Mouse (Mus musculus): ENCODE measurements around the gene Adamts12.

Adamts12 gene

DNA sequence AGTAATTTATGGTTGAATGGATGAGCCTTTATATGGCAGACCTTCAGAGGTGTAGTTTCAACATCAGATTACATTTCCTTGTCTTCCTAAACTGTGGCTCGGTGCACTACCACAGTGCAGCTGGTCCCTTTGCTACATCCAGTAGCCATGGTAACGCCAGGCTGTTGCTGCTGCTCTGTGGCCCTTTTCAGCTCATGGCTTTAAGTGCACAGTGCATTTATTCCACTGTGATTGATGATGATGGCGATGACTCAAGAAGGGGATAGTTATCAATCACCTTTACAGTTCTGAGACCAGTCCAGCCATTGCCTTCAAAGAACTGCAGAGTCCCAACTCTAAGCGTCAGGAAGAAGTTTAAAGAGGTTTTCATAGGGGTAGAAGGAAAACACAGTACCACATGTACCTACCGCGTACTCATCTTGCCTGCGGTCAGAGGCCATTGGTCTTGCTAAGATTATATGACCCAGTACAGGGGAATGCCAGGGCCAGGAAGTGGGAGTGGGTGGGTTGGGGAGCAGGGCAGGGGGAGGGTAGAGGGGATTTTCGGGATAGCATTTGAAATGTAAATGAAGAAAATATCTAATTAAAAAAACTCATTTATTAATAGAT lies 18.5 kb downstream of the Adamts12 start:
- DNase-seq, result no peak

DNA sequence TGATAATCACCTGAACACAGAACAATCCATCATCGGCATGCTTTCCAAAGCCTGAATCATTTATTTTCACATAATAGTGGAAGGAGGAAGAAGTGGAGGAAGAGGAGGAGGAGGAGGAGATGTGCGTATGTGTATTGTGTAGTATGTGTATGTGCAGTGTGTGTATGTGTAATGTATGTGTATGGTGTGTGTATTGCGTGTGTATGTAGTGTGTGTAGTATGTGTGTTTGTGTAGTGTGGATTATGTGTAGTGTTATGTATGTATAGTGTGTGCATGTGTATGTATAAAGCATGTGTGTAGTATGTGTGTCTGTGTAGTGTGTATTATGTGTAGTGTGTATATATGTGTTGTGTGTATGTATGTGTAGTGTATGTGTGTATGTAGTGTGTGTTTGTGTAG lies 19.1 kb downstream of the Adamts12 start:
- no peak for DNase-seq

DNA sequence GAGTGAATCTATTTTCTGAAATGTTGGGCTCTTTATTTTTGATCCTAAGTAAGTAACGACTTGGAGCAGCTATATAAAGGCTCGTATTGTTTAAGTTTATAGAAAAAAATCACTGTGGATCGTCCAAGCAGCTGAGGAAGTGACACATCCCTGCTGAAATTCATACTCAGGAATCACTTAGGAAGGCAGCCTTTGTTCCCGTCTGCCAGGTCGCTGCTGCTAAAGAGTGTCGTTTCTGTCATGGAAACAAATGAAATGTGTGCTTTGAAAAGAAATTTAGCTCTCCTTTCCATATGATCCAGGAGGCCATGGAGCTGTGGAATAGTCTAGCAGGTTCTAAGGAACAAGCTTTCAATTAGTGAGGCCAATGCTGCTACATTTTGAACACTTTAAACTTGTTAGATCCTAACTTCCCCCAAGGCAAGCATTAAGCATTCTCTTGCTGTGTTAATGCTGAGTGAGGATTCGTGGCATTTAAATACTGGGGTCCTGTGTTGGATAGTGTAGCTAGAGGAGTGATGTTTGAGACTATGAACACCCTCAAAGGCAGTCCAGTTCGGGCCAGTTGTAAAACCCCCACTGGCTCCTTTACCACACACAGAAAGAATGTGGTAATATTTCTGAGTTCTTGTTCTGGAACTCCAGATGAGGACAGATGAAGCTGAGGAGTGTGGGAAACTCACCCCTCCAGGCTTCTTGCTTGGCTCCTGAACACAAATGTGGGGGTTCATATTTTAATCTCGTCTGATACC lies 19.8 kb downstream of the Adamts12 start:
- DNase-seq, result no peak

DNA sequence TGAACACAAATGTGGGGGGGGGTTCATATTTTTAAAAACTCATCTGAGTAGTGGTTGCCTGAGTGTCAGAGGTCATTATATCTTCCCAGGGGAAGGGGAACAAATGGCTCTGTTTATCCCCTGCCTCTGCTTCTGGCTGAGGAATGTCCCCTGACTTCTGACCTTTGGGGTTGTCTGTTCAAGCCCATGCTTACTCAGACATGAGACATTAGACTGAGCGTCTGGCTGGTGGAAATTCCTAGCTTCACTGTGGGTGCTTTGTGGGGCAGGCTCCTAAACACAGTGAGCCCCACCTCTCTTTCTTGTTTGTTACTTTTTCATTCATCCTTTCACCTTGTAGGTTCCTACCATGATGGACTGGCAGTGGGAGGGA lies 20.4 kb downstream of the Adamts12 start:
- DNase-seq, result no peak

DNA sequence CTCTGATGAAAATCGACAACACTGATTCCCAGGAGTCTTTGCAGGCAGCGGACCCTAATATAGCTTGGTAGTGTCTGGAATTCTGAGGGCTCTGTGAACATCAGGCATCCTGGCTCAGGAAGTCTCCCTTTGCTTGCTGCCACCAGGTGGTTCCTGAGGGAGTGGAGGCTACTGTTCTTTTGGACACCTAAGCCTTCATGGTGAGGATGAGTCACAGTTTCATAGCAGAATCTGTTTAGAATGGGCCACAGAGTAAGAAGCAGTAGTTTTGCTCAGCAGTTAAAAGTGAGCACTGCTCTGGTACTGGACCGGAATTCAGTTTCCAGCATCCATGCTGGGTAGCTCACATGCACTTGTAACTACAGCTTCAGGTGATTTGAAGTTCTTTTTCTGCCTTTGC lies 24.9 kb downstream of the Adamts12 start:
- DNase-seq, result no peak

DNA sequence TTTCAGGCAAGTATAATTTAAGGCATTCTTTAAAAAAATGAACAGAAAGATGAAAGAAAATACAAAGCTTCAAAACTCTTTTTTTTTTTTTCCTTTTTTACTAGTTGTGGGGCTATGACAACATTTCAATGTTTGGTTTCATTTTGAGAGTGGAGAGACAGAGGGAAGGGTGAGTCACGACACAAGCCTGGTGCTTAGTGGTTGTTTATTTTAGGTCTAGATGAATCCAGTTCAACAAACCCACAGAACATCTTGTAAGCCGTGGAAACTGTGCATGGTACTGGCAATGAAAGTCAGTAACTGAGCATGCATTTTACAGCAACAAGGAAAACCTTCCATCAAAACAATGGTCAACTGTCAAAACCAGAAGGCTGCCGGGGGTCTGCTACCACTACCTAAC lies 31.0 kb downstream of the Adamts12 start:
- no peak for DNase-seq

DNA sequence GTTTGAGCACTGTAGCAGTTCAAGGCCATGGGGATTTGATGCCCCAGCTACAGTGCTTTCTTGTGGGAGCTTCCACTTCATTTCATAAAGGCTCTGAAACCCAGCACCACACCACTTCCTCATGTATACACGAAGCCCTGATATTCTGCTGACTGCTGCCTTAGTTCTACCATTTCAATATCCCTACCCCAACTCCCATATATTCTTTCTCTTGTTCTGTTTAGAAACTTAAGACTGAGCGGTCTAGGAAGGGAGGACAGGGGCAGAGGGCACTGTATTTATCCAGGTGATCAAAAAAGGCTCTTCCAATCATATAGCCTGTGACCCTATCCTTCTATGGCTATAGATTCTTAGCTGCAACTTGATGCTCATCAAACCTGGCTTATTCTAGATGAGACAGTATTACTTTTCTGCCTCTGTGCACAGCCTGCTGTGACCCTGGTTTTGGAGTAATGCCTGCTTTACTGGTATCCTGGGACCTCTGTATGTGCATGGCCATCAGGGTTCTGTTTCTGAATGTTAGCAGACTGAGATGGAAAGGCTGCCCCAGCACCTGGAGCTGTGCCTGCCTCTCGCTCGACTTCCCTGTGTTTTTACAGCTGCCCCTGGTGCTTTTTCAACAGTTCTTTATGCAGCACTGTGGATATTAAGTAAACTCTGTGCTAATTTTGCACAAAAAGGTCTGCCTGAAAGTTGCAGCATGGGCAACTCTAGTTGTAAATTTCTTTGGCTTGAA lies 33.5 kb downstream of the Adamts12 start:
- DNase-seq, result no peak

DNA sequence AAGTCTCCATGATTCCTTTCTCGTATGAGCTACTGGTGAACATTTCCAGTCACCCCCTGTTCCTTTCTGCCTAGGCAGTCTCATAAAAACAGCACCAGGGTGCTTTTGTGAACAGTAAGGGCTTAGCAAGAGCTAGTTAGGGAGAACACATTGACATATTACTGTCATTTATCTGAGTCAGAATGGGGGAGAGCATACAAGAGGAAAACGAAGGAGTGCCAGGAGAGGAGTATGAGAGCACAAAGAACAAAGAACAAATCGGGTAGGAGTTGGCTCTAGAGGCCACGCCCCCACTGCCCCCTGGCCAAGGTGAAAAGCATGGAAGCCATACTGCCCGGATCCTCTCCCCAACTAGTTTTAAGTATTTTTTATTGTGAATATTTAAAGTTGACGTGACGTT lies 34.4 kb downstream of the Adamts12 start:
- DNase-seq, result no peak

DNA sequence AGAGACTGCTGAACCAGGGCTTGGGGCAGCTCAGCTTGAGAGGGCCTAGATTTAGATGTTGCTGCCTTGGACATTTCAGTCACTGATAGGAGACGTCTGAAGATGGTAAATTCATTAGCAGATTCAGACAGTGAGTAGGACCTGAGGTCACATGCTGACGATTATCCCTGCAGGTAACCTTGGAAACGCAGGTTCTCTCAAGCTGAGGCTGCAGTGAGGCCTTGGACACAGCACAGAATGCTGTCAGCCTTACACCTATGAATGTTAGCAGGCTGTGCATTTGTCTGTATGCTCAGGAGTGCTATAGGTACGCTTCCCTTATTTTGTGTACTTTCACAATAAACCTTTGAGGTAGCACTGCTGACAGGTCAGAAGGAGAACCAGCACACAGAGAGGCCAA lies 36.3 kb downstream of the Adamts12 start:
- DNase-seq, result no peak

DNA sequence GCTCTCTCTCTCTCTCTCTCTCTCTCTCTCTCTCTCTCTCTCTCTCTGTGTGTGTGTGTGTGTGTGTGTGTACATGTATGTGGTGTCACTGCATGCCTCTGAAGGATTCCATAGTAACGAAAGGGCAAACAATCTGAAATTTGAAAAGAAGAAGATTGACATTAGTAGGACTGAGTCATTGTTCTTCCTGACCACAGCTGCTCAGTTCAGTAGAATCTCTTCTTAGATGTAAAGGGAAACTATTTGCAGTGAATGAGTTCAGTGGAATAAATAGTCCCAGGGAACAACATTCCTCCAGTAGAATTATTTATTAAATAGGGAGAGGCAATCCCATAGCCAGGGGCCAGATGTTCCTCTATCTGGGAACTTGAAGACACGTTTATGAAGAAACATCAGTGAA lies 40.5 kb downstream of the Adamts12 start:
- no peak for DNase-seq

DNA sequence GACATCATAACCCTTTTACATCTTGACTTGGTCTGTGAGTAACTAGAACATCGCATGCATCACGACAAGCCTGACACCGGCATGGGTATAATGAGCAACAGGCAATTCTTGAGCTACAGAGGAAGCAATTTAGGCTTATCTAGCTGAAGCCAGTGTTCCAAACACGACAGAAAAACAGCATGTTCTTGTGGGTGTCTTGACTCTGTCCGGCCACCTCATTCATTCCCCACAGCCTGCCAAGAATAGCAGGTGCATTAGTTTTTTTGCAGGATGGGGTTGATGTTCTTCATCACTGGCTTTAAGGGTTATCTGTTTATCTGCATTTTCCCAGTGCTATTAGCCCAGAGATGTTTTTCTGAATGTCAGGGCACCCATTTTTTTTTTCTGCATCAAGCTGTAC lies 42.8 kb downstream of the Adamts12 start:
- no peak for DNase-seq

DNA sequence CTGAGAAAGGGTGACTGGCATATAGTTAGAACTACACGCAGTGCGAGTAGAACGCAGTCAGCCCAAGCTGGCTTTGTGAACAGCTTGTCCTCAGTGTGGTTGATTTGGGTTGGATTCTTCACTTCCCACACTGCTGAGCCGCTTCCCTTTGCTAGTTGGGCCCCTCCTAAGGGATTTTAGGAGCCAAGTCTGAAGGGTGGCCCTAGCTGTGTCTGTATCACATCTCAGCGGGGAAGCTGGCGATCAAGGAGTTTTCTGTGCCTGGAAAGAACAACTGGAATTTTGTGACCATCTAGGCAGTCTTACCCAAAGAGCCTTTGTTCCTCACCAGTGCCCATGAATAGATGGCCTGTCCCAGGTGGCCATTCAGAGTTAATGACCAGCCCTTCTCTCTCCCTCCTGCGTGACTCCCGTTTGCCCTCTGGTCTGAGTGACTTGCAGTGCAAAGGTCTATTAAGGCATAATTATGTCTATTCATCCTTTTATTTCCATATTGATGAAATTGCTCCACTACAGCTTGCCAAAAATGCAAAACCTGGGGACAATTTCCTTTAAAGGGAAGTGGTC lies 50.1 kb downstream of the Adamts12 start:
- no peak for DNase-seq

DNA sequence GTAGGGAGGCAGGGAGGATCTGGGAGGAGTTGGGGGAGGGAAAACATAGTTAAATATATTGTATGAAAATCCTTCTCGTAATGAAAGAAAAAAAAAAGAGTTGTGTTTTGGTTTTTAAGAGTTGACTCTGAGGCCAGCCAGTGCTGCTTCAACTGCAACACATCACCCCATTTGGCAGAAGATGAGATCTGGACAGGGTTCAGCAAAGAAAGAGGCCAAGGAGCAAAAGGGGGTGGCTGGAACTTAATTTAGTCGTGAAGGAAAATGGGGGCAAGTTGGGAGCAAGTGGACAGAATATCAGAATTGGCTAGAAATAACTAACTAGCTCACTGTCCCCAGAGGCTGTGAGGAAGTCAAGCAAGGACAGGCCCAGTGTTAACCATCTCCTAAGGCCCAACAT lies 51.7 kb downstream of the Adamts12 start:
- no peak for DNase-seq

DNA sequence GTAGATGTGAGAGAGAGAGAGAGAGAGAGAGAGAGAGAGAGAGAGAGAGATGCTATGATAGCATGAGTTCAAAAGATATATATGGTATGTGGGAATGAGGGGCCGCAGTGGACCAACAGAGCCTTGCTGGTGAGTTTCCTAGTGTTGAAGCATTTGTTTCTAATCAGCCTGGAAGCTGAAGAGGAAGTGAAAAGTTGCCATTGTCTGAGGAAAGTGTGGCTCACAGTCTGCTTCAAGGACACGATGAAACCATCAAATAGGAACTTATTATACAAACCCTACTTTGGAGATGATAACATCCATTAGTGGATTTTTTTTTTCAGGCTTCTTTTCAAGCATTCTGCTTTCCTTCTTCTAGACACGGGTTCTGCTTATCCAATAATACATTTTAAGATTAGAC lies 52.3 kb downstream of the Adamts12 start:
- DNase-seq, result no peak

DNA sequence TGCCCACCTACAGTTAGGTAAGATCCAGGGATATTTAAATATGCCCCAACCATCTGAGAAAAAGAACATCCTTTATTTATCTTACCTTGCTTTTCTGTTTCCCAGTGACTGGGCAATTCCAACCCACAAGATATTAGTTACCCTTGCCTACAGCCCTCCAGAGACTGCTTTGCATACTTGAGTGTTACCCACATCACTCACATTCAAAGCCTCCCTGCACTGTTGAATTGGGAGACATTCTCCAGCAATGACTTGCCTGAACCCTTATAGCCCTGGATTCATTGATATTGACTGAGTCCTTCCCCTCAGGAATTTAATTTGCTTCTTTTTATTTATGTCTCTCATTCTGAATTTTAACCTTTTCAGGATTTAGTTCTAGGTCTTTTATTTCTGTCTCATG lies 53.8 kb downstream of the Adamts12 start:
- DNase-seq, result no peak

DNA sequence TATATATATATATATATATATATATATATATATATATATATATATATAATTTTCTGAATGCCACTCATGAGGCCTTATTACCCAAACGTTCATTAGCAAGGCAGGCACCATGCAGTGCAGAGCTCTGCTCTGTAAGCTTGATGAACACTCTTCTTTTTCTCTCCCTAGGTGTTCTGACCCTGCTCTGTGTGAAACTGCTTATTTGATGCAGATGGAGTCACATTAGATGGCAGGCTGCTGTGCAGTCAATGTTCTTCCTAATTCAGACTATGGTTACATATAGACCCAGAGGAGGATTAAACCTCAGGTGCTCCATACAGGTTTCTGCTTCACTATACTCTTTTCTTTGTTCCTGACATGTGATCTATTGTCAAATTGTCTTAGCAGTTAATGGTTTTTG lies 57.1 kb downstream of the Adamts12 start:
- DNase-seq, result no peak

DNA sequence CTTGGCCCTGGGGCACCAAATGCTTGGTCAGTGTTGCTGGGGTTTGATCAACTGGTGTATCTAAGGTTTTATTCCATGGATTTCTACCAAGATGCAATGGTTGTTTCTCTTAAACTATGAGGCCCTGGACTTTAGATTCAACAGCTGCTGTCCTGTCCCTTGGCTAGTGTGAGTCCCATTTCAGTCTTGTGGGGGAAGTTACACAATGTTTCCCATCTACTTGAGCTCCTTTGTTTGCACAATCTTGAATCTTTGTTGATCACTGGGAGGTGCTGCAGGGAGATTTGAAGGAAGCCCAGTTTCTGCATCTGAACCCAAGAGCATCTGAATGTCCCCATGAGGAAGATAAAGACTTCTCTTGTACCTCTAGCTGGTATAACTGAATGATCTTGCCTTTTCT lies 60.8 kb downstream of the Adamts12 start:
- no peak for DNase-seq

DNA sequence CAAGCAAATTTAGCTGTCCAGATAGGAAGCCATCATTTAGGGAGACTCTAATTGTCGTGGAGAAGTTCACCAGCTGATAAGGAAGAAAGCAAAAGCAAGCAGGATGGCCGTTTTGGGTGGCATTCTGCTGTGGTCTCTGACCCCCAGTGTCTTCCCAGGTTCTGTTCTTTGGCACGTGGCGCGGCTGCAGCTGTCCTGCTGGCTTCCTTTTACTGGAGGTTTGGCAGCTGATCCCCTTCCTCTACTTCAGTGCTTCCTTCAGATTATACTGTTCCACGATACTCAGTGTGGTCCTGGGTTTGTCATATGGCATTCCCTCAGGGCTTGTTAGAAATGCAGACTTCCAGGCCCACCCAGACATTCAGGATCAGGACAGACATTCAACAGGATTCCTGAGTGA lies 63.9 kb downstream of the Adamts12 start:
- DNase-seq, result no peak

DNA sequence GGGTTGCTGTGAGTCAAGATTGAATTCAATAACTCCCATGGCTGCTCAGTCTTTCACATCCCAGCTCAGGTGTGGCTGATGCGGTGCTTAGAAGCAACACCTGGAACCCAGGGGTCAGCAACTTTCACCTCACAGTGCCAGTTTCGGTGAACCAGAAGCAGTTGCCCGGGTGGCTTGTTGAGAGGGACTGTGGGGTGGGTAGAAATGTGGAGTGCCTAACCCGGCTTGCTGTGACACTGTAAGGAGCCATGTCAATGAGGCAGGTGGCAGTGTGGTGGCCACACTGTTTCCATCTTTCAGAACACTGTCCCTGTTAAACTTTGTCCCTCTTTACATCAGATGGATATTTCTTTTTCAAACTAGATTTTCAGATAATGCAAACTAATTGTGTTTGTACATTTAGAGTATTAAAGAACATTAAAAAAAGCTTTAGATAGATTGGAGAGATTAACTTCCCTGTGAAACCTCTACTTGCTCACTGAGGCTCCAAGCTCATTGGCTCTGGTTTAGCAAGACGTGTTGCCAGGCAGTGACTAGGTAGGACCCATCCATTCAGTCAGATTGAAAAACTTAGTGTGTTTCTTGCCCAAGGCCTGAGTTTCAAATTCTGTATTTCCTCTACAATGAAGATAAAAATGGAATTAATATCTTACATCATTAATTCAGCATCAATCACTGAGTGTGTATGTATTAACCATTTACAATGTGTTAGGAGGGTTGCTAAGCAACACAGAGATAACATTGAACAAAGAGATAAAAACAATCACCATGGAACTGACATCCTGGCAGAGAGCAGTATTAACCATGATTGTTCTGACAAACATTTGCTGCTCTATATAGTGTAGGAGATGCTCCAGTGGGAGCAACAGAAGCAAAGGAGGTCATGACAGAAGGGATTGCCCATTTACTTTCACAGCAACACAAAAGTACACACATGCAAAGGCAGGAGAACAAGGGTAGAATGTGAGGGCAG lies 68.3 kb downstream of the Adamts12 start:
- DNase-seq, result no peak

DNA sequence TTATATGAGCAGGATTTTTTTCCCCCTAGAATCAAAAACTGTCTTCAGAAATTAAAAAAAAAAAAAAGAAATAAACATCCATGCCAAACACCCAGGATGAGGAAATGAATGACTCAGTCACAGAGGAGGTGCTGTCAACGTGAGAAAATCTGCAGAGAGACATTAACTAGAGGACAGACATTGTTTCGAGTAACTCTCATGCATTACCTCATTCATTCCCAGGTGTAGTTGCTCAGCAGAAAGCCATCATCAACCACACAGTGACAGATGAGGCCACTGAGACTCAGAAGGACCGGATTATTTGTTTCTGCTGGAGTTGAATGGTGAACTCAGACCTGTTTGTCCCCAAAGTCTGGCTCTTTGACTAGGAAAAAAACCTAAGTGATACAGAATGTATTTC lies 81.0 kb downstream of the Adamts12 start:
- no peak for DNase-seq

DNA sequence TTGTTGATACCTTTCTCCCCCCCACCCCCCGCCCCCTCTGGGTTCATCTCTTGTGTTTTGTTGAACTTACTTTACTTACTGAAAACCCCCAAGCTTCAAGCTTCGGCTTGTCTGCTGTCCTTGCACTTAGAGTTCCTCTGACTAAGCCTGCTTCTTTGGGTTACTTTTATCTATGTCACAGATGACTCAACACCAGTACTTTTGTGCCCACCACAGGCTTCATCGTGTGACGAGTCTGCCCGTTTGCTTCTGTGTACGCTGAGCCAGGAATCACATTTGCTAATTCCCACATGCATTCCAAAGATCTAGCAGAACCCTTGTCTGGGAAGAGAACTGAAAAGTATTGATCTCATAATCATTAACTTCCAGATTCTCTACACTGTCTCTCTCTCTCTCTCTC lies 94.8 kb downstream of the Adamts12 start:
- DNase-seq, result no peak

DNA sequence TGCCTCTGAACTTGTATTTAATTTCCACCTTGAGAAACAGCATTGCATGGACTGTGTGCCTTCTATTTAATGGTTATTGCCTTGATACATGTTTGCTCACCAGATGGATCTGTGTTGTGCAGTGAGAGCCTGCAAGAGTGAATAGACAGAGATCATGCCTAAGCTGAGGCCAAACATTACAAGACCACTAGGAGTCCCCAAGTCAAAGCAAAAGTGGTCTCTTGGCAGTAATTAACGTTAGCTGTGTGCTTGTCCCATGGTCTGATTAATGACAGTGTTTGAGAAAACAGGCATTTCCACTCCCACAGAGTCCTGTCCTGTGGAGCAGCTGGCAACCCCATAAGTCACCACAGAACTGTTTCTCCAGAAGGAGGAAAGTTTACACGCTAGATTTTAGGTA lies 96.2 kb downstream of the Adamts12 start:
- no peak for DNase-seq

DNA sequence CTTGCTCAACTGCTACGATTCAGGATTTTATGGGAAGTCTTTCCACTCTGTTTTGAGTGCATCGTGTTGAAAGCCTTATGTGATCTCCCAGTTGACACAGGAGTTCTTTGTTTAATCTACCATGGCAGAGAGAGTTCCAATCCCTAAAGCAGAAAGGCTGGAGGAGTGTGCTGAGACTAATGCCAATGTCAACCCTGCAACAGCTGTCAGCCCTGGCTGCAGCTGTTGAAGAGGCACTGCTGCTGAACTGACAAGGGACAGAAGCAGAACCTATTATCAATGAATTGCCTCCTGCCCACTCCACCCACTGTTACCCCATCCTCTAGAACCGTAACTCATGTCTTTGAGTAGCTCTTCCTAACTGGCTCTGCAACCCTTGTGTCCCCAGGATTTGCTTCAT lies 101.3 kb downstream of the Adamts12 start:
- DNase-seq, result no peak
